Mouse (Mus musculus) G1E (cell line): ENCODE measurements around the gene Gse1.

Experiments used
- CTCF ChIP-seq: IDR thresholded peaks from 2 replicates; pipeline ENCODE4 v1.5.1; 2012; ENCODE audit warnings: low read depth, low read length, inconsistent platforms, mixed read lengths
- GATA1 ChIP-seq: IDR thresholded peaks from 2 replicates; pipeline ENCODE4 v1.6.1; 2012; ENCODE audit warnings: borderline replicate concordance, low read length, inconsistent platforms, mixed read lengths
- POLR2AphosphoS5 ChIP-seq: IDR thresholded peaks from 2 replicates; pipeline ENCODE4 v1.6.1; 2012; ENCODE audit warnings: low read depth, low read length, inconsistent platforms; ENCODE audit not compliant: insufficient replicate concordance
- TAL1 ChIP-seq: conservative IDR thresholded peaks from 2 replicates; pipeline ENCODE4 v1.6.1; 2012; ENCODE audit warnings: low read depth, low read length, inconsistent platforms, mixed read lengths

DNA sequence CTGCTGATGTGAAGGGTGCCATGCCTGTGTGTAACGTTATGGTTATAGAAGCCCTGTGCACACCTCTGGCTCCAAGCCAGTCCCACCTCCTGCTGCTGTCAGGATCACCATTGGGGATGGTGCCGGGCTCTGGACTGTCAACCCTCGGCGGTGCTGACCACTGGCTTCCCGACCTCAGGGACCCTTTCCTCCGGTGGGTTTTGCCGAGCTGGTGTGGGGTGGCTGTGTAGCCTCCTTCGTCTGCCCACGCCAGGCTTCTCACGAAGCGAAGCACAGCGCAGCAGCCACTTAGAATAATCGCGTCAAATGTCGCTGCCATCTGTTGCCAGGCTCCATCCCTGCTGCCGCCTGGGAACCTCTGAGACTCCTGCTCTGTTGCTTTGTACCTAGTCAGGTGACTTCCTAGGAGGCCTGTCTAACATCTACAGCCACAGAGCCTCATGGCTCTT lies 320.1 kb downstream of the Gse1 start:
- TF ChIP-seq GATA1 (no peak), CTCF (no peak), TAL1 (no peak), POLR2AphosphoS5 (no peak)
